Mouse (Mus musculus): Measurements from ENCODE around the gene Uhmk1.
A peak's percentile ranks its signal among the peaks of the same experiment; 100 is the strongest.
"Not testable (repeated sequence)": the region's sequence is repeated elsewhere in the genome, so short reads cannot be mapped to it uniquely, and the experiment has no call there.

Gene Uhmk1

GRCm38 (mm10) chr1:170214757-170215522 is at the start of gene Uhmk1:
Gene Uhmk1 (minus strand): TSS chr1:170215397.
- peak; percentile 99 for DNase-seq

GRCm38 (mm10) chr1:170255560-170255910 is 40.3 kb upstream of the Uhmk1 start:
- DNase-seq, result peak; percentile 99

- DNase-seq, result no peak
Observed at GRCm38 (mm10) chr1:170254893-170255559, 39.8 kb upstream of the Uhmk1 start.

- no peak for DNase-seq
Observed at GRCm38 (mm10) chr1:170245016-170245415, 29.8 kb upstream of the Uhmk1 start.

- DNase-seq, result not testable (repeated sequence)
Observed at GRCm38 (mm10) chr1:170232688-170233087, 17.5 kb upstream of the Uhmk1 start, which contains the start of gene Sh2d1b2. Gene Sh2d1b2 (plus strand): TSS chr1:170232749.

GRCm38 (mm10) chr1:170223276-170223675 is 8.1 kb upstream of the Uhmk1 start:
- DNase-seq, result no peak

GRCm38 (mm10) chr1:170220351-170220750 is 5.2 kb upstream of the Uhmk1 start:
- DNase-seq, result no peak

- no peak for DNase-seq
Observed at GRCm38 (mm10) chr1:170218091-170218884, 3.1 kb upstream of the Uhmk1 start.

- DNase-seq, result no peak
Observed at GRCm38 (mm10) chr1:170215590-170215989, 393 bp upstream of the Uhmk1 start.

GRCm38 (mm10) chr1:170214383-170214756 is 827 bp downstream of the Uhmk1 start:
- no peak for DNase-seq

GRCm38 (mm10) chr1:170213181-170213879 is 1.9 kb downstream of the Uhmk1 start:
- peak; percentile 61 for DNase-seq

GRCm38 (mm10) chr1:170206395-170206794 is 8.8 kb downstream of the Uhmk1 start:
- peak; percentile 70 for DNase-seq

GRCm38 (mm10) chr1:170200379-170200778 is 14.8 kb downstream of the Uhmk1 start:
- peak; percentile 76 for DNase-seq

- DNase-seq, result peak; percentile 84
Observed at GRCm38 (mm10) chr1:170196211-170196610, 19.0 kb downstream of the Uhmk1 start.

GRCm38 (mm10) chr1:170191925-170192324 is 23.3 kb downstream of the Uhmk1 start:
- peak; percentile 65 for DNase-seq

GRCm38 (mm10) chr1:170190225-170190624 is 25.0 kb downstream of the Uhmk1 start:
- DNase-seq, result peak; percentile 84

- DNase-seq, result peak; percentile 98
Observed at GRCm38 (mm10) chr1:170188601-170189000, 26.6 kb downstream of the Uhmk1 start.

GRCm38 (mm10) chr1:170186531-170186930 is 28.7 kb downstream of the Uhmk1 start:
- no peak for DNase-seq

- DNase-seq, result peak; percentile 83
Observed at GRCm38 (mm10) chr1:170185137-170185536, 30.1 kb downstream of the Uhmk1 start.

- DNase-seq, result peak; percentile 97
Observed at GRCm38 (mm10) chr1:170182706-170183105, 32.5 kb downstream of the Uhmk1 start.

- no peak for DNase-seq
Observed at GRCm38 (mm10) chr1:170176661-170177239, 38.4 kb downstream of the Uhmk1 start.

- peak; percentile 90 for DNase-seq
Observed at GRCm38 (mm10) chr1:170175848-170176247, 39.3 kb downstream of the Uhmk1 start.
